ENCODE assay signal across 29 mouse cellular contexts in the genomic region with DNA sequence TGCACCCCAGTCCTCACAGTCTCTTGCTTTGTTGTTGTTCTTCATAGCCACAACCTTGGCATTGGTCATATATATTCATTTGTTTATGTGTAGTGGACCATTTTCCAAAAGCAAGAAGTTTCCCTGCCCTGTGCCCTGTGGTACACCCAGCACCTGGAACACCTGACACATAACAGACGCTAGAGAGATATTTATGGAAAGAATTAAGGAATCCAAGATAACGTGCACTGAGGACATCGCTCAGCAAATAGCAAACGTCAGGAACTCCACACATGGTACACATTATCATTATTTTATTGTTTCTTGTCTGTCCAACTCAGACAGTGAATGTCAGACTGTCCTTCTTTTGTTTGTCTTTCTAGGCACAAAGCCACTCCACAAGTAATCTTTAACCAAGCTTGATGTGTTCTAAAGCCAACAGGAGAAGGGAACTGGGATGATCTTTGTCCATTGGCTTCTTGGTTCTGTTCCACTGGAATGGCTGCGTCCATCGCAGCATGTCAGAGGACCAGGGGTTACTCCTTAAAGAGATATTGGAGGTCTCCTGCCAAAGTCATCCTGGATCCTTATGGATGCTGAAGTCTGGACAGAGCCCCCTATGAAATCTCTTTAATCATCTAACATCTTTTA.
A peak's percentile ranks its signal among the peaks of the same experiment; 100 is the strongest.
DNase-seq lines count a peak whose midpoint lies in the region; ATAC-seq and TF ChIP-seq lines count a peak whose summit lies in the region.
"Had no signal": no experiment of that assay in that cellular context is flagged by ENCODE, and none has a peak within 500 bp of the region (broad histone marks: within the 10 kb centered on the region; RNA-seq: fewer than 3 reads in every experiment).

No protein-coding gene starts in this region.

- H3K4me1 ChIP-seq in kidney, embryonic 15.5 days, result no peaks in the 10 kb centered on the region
- no peaks in the 10 kb centered on the region for H3K4me1 ChIP-seq in midbrain, embryonic 10.5 days
- H3K4me1 ChIP-seq in midbrain, postnatal 0 days (ENCODE audit: insufficient read depth, low read length), result no peaks in the 10 kb centered on the region
- H3K4me1 ChIP-seq in limb, embryonic 10.5 days, result no peaks in the 10 kb centered on the region
- H3K4me1 ChIP-seq: embryonic facial prominence, embryonic 10.5 days; embryonic facial prominence, embryonic 15.5 days; forebrain, embryonic 13.5 days; hindbrain, embryonic 13.5 days; limb, embryonic 13.5 days; midbrain, embryonic 13.5 days had no signal

- H3K36me3 ChIP-seq in kidney, embryonic 15.5 days, result no peaks in the 10 kb centered on the region
- H3K36me3 ChIP-seq in midbrain, embryonic 10.5 days, result no peaks in the 10 kb centered on the region
- no peaks in the 10 kb centered on the region for H3K36me3 ChIP-seq in midbrain, postnatal 0 days (ENCODE audit: insufficient read depth, low read length)
- H3K36me3 ChIP-seq in limb, embryonic 10.5 days, result no peaks in the 10 kb centered on the region
- H3K36me3 ChIP-seq: embryonic facial prominence, embryonic 10.5 days; embryonic facial prominence, embryonic 15.5 days; hindbrain, embryonic 13.5 days; limb, embryonic 13.5 days; liver, embryonic 13.5 days; midbrain, embryonic 13.5 days had no signal

- no peak overlapping the region for H3K9ac ChIP-seq in kidney, embryonic 15.5 days
- H3K9ac ChIP-seq in midbrain, postnatal 0 days (replicated peaks; ENCODE audit: low read length, poor library complexity, severe bottlenecking), result no peak overlapping the region
- H3K9ac ChIP-seq: embryonic facial prominence, embryonic 15.5 days; forebrain, embryonic 13.5 days; hindbrain, embryonic 13.5 days; limb, embryonic 13.5 days; liver, embryonic 13.5 days; midbrain, embryonic 13.5 days had no signal

- WGBS in kidney, embryonic 15.5 days, result 79% methylated on average over 6 of the region's 6 CpGs
- 93% methylated on average over 6 of the region's 6 CpGs for WGBS in midbrain, embryonic 10.5 days
- WGBS in midbrain, postnatal 0 days, result 88% methylated on average over 6 of the region's 6 CpGs
- WGBS in limb, embryonic 10.5 days, result 80% methylated on average over 6 of the region's 6 CpGs

- H3K4me3 ChIP-seq in kidney, embryonic 15.5 days (replicated peaks), result no peak overlapping the region
- H3K4me3 ChIP-seq in midbrain, embryonic 10.5 days, result no peak overlapping the region
- no peak overlapping the region for H3K4me3 ChIP-seq in midbrain, postnatal 0 days (ENCODE audit: low read depth, low read length)
- no peak overlapping the region for H3K4me3 ChIP-seq in limb, embryonic 10.5 days
- H3K4me3 ChIP-seq: embryonic facial prominence, embryonic 10.5 days; embryonic facial prominence, embryonic 15.5 days; forebrain, embryonic 13.5 days; hindbrain, embryonic 13.5 days; limb, embryonic 13.5 days; liver, embryonic 13.5 days; megakaryocyte, embryonic 14.5 days; midbrain, embryonic 13.5 days had no signal

- ATAC-seq in kidney, embryonic 15.5 days (replicated peaks; ENCODE audit: low FRiP score), result no peak
- no peak for ATAC-seq in midbrain, postnatal 0 days (ENCODE audit: low FRiP score)
- ATAC-seq: CD4-positive, CD25-positive, alpha-beta regulatory T cell, adult 4 months; forebrain, embryonic 13.5 days; lung, postnatal 0 days; midbrain, embryonic 13.5 days had no signal

- no peak for TF ChIP-seq CTCF in midbrain, postnatal 0 days (IDR thresholded peaks at IDR 0.05)

- no peaks in the 10 kb centered on the region for H3K27me3 ChIP-seq in kidney, embryonic 15.5 days
- no peaks in the 10 kb centered on the region for H3K27me3 ChIP-seq in midbrain, embryonic 10.5 days (ENCODE audit: low read depth, poor library complexity, severe bottlenecking)
- no peaks in the 10 kb centered on the region for H3K27me3 ChIP-seq in midbrain, postnatal 0 days (ENCODE audit: insufficient read depth, low read length)
- no peaks in the 10 kb centered on the region for H3K27me3 ChIP-seq in limb, embryonic 10.5 days (ENCODE audit: low read depth, poor library complexity, severe bottlenecking)
- H3K27me3 ChIP-seq: embryonic facial prominence, embryonic 15.5 days; forebrain, embryonic 13.5 days; hindbrain, embryonic 13.5 days; limb, embryonic 13.5 days; liver, embryonic 13.5 days had no signal

- H3K4me2 ChIP-seq in kidney, embryonic 15.5 days, result no peak overlapping the region
- no peak overlapping the region for H3K4me2 ChIP-seq in midbrain, postnatal 0 days (ENCODE audit: low read depth, low read length, poor library complexity, severe bottlenecking)
- H3K4me2 ChIP-seq: embryonic facial prominence, embryonic 15.5 days; forebrain, embryonic 13.5 days; heart, embryonic 11.5 days; hindbrain, embryonic 13.5 days; limb, embryonic 13.5 days; liver, embryonic 13.5 days; midbrain, embryonic 13.5 days had no signal

- H3K9me3 ChIP-seq in kidney, embryonic 15.5 days (replicated peaks), result no peaks in the 10 kb centered on the region
- H3K9me3 ChIP-seq in midbrain, embryonic 10.5 days (replicated peaks), result no peaks in the 10 kb centered on the region
- no peaks in the 10 kb centered on the region for H3K9me3 ChIP-seq in midbrain, postnatal 0 days (ENCODE audit: low read length)
- H3K9me3 ChIP-seq in limb, embryonic 10.5 days (replicated peaks), result no peaks in the 10 kb centered on the region
- H3K9me3 ChIP-seq: embryonic facial prominence, embryonic 10.5 days; embryonic facial prominence, embryonic 15.5 days; forebrain, embryonic 13.5 days; hindbrain, embryonic 13.5 days; limb, embryonic 13.5 days; liver, embryonic 13.5 days; midbrain, embryonic 13.5 days had no signal

- H3K27ac ChIP-seq in kidney, embryonic 15.5 days, result no peak overlapping the region
- no peak overlapping the region for H3K27ac ChIP-seq in midbrain, embryonic 10.5 days (replicated peaks)
- no peak overlapping the region for H3K27ac ChIP-seq in midbrain, postnatal 0 days (ENCODE audit: low read depth, low read length)
- no peak overlapping the region for H3K27ac ChIP-seq in limb, embryonic 10.5 days
- H3K27ac ChIP-seq: embryonic facial prominence, embryonic 10.5 days; embryonic facial prominence, embryonic 15.5 days; forebrain, embryonic 13.5 days; hindbrain, embryonic 13.5 days; limb, embryonic 13.5 days; liver, embryonic 13.5 days; midbrain, embryonic 13.5 days had no signal

- peak; percentile 44 for DNase-seq in kidney, adult 18-20 months
- peak; percentile 1 for DNase-seq in midbrain, embryonic 10.5 days (ENCODE audit: low spot score)
- no peak for DNase-seq in midbrain, postnatal 0 days (ENCODE audit: low spot score)
- peak; percentile 3 for DNase-seq in limb, embryonic 10.5 days (ENCODE audit: low spot score)
- no peak for DNase-seq in cerebellum, adult 11 months
- DNase-seq in frontal cortex, postnatal 25 days (ENCODE audit: low spot score in 2 of 2), result no peak
- DNase-seq: adrenal gland, adult 2 months; adrenal gland, postnatal 36 days; cerebellum, adult 2 months; cerebellum, postnatal 14 days; gastrocnemius, postnatal 25 days; heart, postnatal 4 days; liver, embryonic 13.5 days; lung, adult 18-20 months; lung, postnatal 4 days; spleen, adult 18-20 months; thymus, adult 18-20 months; thymus, postnatal 25 days had no signal

Comparison
In these comparisons a context has a peak if more than half of its experiments do, and no peak if none do; other contexts are left out.
1. DNase-seq: peak in kidney, adult 18-20 months (single experiment), midbrain, embryonic 10.5 days (single experiment) and limb, embryonic 10.5 days (single experiment); none in midbrain, postnatal 0 days (single experiment), cerebellum, adult 11 months (single experiment) and frontal cortex, postnatal 25 days (0 of 2).